Mouse (Mus musculus) regulatory T cell (primary cell): ENCODE measurements at regions not wholly inside any gene's neighbourhood (a gene's known extent, or its start where the extent isn't known, plus 50 kb on each side); places are given as distances from the start of the nearest gene placed in this dataset.

Experiments used
- in situ Hi-C: fragments of 300-600 bp; cut with MboI, MseI; formaldehyde crosslinking; loops from one replicate; pipeline ENCODE4 v1.15.1; 2025; ENCODE audit warnings: high pct_unique_total_duplicates

DNA sequence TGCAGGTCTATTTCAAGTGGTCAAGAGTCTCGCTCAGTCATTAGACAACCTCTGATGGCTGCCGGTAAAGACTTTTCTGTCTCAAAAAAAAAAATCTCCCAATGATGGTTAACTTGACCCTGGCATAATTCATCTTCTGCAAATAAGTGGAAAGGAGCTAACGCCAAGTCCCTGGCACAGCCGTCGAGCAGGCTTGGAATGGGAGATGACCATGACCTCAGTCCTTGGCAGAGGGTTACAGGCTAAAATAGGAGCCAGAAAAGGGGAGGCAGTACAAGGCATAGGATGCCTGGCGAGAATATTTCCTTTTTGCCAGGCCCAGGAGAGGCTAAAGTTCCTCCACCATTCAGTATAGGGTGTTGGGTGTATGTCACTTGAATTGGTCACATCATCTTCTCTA, 69.2 kb upstream of the Gdf10 start:
- in situ Hi-C loops, result no loop called here

DNA sequence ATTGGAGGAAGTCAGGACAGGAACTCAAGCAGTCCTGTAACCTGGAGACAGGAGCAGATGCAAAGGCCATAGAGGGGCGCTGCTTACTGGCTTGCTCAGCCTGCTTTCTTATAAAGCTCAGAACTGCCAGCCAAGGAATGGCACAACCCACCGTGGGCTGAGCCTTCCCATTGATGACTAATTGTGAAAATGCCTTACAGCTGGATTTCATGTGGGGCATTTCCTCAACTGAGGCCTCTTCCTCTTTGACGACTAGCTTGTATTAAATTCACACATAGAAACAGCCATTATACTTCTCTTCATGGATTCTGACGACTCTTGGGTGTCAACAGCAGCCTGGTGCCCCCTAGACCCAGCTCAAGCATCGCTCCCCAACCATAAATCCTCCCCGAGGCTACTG, 66.4 kb upstream of the Gdf10 start:
- in situ Hi-C loops, result no loop called here

DNA sequence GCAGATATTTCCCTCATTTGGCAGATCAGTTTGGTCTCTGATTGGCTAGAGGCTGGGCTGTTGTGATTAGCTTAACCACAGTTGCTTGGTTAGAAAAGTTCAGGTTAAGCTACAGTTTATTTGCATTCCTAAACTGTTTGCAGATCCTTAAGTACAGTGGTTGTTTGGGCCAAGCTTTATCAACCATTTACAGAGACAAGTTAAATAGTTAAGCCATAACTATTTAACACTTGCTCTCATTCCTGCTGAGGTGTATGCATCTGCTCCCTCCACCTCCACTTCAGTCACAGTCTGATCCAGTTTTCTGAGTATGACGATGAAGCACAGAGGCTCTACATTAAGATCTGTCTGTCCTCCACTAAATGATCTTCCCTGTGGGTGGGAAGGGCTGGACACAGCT, 58.6 kb upstream of the Gdf10 start:
- in situ Hi-C loops, result no loop called here

DNA sequence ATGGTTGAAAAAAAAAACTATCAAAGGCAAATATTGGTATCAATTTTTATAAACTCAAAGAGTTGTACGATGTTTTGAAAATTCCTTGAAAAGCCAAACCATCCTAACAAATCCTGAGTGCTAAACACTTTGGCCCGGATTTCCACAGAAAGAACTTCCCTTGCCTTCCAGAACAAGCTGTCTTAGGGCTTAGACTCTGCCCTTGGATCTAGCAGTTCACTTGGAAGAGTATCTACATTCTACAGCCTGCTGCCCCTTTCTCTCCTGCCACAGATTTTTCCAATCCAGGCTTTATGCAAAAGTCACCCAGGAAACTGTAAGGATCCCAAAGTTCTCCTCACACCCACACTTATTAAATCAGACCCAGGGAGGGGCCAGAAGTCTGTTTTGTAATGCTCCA, 57.6 kb upstream of the Gdf10 start:
- in situ Hi-C loops, result no loop called here

DNA sequence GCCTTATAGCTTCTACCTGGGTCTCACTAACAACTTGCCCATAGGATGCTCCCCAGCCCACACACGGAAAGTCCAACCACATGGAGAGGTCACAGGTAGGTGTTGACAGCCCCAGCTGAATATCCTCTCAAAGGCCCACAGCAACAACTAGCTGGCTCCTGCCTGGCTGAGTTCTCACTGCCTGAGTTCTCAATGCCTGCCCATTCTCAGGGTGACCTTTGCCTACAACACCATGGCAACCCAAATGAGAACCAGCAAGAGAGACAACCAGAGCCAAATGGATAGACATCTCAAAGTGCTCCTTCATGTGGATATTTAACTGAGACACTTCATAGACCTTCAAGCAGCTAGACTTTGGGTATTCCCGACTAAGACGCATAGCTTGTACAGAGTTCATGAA, 55.7 kb upstream of the Gdf10 start:
- in situ Hi-C loops, result no loop called here
